Mouse (Mus musculus) midbrain, embryonic 11.5 days (tissue): Measurements from ENCODE around the gene Pard3. TPM values are rescaled to one million over a fixed set of nuclear protein-coding genes. Genes with fewer than 3 reads are reported as not detected.

Experiments
- ATAC-seq: fragments of 200-750 bp; cut with Nextera tagmentation; 2 replicates; pipeline ENCODE4 v1.8.0; 2017; ENCODE audit warnings: moderate TSS enrichment, moderate library complexity; ENCODE audit not compliant: low FRiP score
- DNase-seq: peaks from one replicate; pipeline ENCODE4 v3.0.0; 2015; ENCODE audit warnings: low spot score; ENCODE audit errors: missing footprints
- H3K27ac ChIP-seq: fragments of 300-500 bp; sonication (generic); 2 replicates; pipeline ENCODE4 v1.5.1; 2014; ENCODE audit warnings: low read depth, low read length
- H3K27me3 ChIP-seq: fragments of 300-500 bp; sonication (generic); 2 replicates; pipeline ENCODE4 v1.6.1; 2014; ENCODE audit warnings: mild to moderate bottlenecking, low read length, moderate library complexity, mixed read lengths; ENCODE audit not compliant: control insufficient read depth, insufficient read depth
- H3K36me3 ChIP-seq: fragments of 300-500 bp; sonication (generic); 2 replicates; pipeline ENCODE4 v1.6.1; 2014; ENCODE audit warnings: mild to moderate bottlenecking, low read length, moderate library complexity, mixed read lengths; ENCODE audit not compliant: control insufficient read depth, insufficient read depth
- H3K4me1 ChIP-seq: fragments of 300-500 bp; sonication (generic); 2 replicates; pipeline ENCODE4 v1.6.1; 2014; ENCODE audit warnings: low read length; ENCODE audit not compliant: control insufficient read depth, insufficient read depth
- H3K4me2 ChIP-seq: fragments of 300-500 bp; sonication (generic); 2 replicates; pipeline ENCODE4 v1.6.1; 2014; ENCODE audit warnings: mild to moderate bottlenecking, moderate library complexity
- H3K4me3 ChIP-seq: fragments of 300-500 bp; sonication (generic); 2 replicates; pipeline ENCODE4 v1.5.1; 2014; ENCODE audit warnings: low read depth, low read length
- H3K9ac ChIP-seq: fragments of 300-500 bp; sonication (generic); 2 replicates; pipeline ENCODE4 v1.6.1; 2014; ENCODE audit warnings: low read length
- H3K9me3 ChIP-seq: fragments of 300-500 bp; sonication (generic); 2 replicates; pipeline ENCODE4 v1.6.1; 2016; ENCODE audit warnings: low read length; ENCODE audit not compliant: control insufficient read depth
- WGBS: fragments of 180-500 bp; shearing (Covaris S2); extraction: QIAGEN DNeasy Blood & Tissue Kit; methylation state at CpG from one replicate; pipeline ENCODE4 v1.1.7; 2014; 5-methylcytosine and 5-hydroxymethylcytosine counted together
- polyA plus RNA-seq: library from polyadenylated mRNA; unstranded; fragments of >200 nt; fragmentation: Nextera tagmentation; extraction: Ambion mirVana; gene quantifications from 2 replicates; pipeline ENCODE4 v1.2.1, GENCODE M21; 2014

The Pard3 gene
- polyA plus RNA-seq, 1 experiment from 2014 or later, result 30.4 TPM

DNA sequence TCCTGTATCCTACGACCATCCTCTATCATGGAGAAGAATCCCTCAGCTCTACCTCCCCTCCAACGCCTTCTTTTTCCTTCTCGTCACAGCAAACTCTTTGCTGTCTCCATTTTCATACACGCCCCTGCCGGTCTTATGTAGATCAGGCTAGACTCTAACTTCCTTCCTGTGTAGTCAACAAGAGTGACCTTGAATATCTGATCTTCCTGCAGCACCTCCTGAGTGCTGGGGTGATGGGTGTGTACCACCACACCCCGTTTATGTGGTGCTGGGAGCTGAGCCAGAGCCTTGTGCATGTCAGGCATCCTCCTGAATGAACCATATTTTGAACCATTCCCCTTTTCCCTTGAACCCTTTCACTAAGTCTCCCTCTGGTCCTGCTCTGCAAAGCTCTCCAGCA is 372.3 kb downstream of the Pard3 start:
- no peak for DNase-seq
- H3K4me2 ChIP-seq, result no peak overlapping the region
- H3K9me3 ChIP-seq, result no peaks in the 10 kb centered on the region
- H3K27ac ChIP-seq, result no peak overlapping the region
- WGBS, result 96% methylated on average over 6 of the region's 6 CpGs
- H3K27me3 ChIP-seq, result no peaks in the 10 kb centered on the region
- 0 out of 2 replicates have a peak, but pooled peaks cover 2% of the 10 kb centered on the region for H3K4me1 ChIP-seq
- H3K36me3 ChIP-seq, result no peaks in the 10 kb centered on the region
- no peak overlapping the region for H3K4me3 ChIP-seq
- H3K9ac ChIP-seq, result no peak overlapping the region
- no peak for ATAC-seq

DNA sequence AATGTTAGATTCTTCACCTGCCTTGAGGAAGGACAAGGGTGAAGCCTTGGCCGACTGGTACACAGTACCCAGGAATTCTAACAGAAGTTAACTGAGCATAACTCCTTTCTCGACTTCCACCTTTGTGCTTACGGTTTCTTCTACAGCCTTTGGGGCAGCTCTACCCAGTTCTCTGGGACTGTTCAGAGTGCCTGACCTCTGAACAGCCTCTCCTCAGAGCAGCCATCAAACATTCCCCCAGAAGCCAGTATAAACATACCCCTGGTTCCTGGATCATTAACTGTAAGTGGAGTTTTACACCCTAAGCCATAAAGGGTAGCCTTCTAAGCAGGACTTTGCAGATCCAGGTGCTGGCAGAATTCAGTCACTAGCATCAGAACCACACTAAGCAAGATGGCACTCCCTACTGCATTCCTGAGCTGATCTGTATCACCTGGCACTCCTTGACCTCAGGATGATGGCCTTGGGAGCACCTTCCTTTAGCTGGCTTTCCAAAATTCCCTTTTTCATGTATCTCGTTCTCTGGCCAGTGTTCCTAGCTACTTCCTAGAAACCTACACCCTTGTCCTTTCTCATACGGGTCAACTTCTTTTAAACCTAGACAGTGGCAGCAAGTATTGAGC is 374.0 kb downstream of the Pard3 start:
- WGBS, result 84% methylated on average over 5 of the region's 5 CpGs
- no peak overlapping the region for H3K9ac ChIP-seq
- ATAC-seq (no peak), DNase-seq (no peak)
- H3K27me3 ChIP-seq, result no peaks in the 10 kb centered on the region
- no peak overlapping the region for H3K4me3 ChIP-seq
- H3K27ac ChIP-seq, result no peak overlapping the region
- H3K9me3 ChIP-seq, result no peaks in the 10 kb centered on the region
- 0 out of 2 replicates have a peak, but pooled peaks cover 2% of the 10 kb centered on the region for H3K4me1 ChIP-seq
- no peak overlapping the region for H3K4me2 ChIP-seq
- no peaks in the 10 kb centered on the region for H3K36me3 ChIP-seq

DNA sequence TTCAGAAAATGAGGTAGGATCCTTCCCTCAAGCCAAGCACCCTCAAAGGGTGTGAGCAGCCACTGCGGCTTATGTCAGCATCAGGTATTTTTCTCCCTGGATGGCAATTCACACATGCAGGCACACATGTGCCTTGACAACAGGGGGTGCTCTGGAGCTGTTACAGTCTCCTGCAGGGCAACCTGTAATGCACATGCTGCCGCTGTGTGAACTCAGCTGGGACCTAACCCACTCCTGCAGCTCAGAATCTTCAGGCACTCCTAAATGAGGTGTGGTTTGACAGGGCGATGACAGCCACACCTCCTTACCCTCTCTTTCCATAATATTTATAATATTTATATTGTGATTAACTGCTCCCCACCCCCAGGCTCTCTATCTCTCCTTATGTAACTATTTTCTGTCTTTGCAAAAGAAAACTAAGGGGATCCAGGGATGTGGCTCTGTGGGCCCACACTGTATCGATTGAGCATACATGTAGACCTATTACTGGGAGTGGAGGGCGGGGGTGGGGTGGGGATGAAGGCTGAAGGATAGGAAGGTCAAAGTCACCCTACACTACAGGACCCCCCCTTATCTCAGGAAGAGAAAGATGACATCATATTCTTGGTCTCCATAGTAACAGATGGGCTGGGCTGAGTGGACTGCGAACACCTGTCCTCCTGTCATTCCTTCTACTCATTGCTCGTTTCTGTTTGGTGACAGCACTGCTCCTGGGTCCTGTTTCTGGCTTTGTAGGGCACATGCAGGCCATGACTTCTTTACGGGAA is 375.1 kb downstream of the Pard3 start:
- Histone ChIP-seq H3K27ac (no peak overlapping the region), H3K9ac (no peak overlapping the region), H3K4me3 (no peak overlapping the region), H3K27me3 (no peaks in the 10 kb centered on the region), H3K4me1 (0 out of 2 replicates have a peak, but pooled peaks cover 2% of the 10 kb centered on the region), H3K36me3 (no peaks in the 10 kb centered on the region), H3K4me2 (no peak overlapping the region), H3K9me3 (no peaks in the 10 kb centered on the region)
- 82% methylated on average over 8 of the region's 8 CpGs for WGBS
- peak; percentile 62 for ATAC-seq
- DNase-seq, result no peak

DNA sequence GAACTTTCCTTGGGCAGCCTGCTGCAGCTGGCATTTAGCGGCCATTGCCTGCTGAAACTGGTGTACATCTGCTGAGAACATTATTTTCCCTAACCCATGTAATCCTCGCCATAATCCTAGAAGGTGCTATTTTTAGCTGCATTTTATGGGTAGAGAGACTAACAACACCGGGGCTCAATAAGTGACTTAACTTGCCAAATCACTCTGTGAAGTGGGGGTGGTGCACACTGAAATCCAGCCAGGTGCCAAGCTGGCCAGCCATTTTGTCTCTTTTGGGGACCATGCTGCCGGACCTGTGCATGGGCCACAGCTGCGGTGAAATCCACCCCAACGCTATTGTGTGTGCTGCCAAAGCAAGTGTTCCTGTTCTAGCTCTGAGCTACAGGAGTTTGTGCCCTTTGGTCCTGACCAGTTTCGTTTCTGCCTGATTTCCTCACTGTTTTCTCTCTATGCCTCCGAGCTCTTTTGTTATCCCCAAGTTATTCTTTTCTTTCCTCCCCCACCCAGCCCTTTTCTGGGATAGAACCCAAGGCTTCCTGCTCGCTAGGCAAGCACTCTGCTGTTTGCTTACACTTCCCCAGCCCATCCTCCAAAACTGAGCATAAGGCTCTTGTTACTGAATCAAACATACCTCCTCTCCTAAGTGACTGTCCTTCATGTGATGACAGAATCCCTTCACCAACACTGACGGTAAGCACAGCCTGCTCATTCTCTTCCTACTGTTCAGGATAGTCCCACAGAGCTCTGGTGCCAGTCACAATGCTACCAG is 375.9 kb downstream of the Pard3 start:
- 58% methylated on average over 10 of the region's 10 CpGs for WGBS
- DNase-seq (no peak), ATAC-seq (0 out of 2 replicates have a peak, but pooled peaks have one; percentile 19)
- Histone ChIP-seq H3K9me3 (no peaks in the 10 kb centered on the region), H3K9ac (no peak overlapping the region), H3K27ac (no peak overlapping the region), H3K36me3 (no peaks in the 10 kb centered on the region), H3K4me2 (no peak overlapping the region), H3K4me1 (0 out of 2 replicates have a peak, but pooled peaks cover 2% of the 10 kb centered on the region), H3K4me3 (no peak overlapping the region), H3K27me3 (no peaks in the 10 kb centered on the region)

DNA sequence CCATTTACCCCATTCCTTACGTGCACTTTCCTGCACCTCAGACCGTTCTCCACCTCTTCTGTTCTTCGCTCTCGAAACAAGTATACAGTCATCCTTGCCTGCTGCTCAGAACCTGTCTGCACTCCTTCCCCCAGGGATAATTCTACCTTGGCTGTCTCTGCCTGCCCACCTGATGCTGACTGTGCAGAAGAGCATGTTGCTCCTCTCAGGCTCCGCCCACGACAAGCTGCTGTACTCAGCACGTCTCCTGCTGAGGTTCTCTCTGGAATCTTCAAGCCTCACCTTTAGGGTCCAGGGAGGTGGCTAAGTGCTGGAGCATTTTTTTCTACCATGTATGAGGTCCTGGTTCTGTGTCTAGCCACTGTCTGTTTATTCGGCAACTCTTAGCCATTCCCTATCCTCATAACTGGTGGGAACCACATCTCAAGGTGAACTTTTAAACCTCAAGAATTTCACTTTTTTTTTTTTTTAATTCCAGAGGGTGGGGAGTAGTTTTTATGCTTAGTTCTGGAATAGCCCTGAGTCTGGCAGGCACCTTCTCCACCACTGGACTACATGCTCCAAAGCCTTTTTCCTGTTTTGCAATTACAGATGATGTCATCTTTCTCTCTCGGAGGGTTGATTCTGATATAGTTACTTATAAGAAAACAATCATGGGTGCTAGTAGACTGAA is 376.6 kb downstream of the Pard3 start:
- Histone ChIP-seq H3K27ac (no peak overlapping the region), H3K9ac (no peak overlapping the region), H3K4me2 (no peak overlapping the region), H3K4me1 (0 out of 2 replicates have a peak, but pooled peaks cover 2% of the 10 kb centered on the region), H3K36me3 (no peaks in the 10 kb centered on the region), H3K27me3 (no peaks in the 10 kb centered on the region), H3K9me3 (no peaks in the 10 kb centered on the region), H3K4me3 (no peak overlapping the region)
- 85% methylated on average over 9 of the region's 9 CpGs for WGBS
- ATAC-seq (no peak), DNase-seq (no peak)

DNA sequence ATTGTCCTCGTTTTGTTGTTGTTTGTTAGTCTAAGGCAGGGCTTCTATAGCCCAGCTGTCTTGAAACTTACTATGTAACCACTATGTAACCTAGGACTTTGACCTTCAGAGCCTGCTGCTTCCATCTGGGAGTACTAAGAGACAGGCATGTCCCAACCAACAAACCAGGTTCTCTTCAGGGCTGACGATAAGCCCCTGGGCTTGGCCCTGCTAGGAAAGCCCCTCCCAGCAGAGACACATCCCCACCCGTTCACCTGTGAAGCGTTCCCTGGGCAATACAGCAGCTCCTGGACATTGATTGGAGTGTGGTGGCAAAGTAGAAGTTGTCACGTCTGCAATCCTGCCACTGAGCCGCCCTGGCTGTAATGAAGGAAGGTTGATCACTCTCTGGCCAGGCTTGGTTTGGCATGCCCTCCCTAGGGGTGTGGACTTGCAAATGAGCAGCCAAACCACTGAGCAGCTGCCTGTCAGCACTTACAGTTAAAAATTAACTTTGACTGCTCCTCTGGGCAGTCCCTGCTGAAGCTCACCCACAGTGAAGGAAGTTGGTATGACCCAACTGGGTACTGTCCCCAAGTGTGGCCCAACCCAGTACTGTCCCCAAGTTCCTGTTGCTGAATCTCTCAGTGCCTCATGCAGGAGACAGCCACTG is 377.3 kb downstream of the Pard3 start:
- 80% methylated on average over 6 of the region's 6 CpGs for WGBS
- no peaks in the 10 kb centered on the region for H3K9me3 ChIP-seq
- DNase-seq, result no peak
- no peak for ATAC-seq
- no peak overlapping the region for H3K27ac ChIP-seq
- H3K4me2 ChIP-seq, result no peak overlapping the region
- no peaks in the 10 kb centered on the region for H3K27me3 ChIP-seq
- no peaks in the 10 kb centered on the region for H3K36me3 ChIP-seq
- no peak overlapping the region for H3K4me3 ChIP-seq
- no peak overlapping the region for H3K9ac ChIP-seq
- 0 out of 2 replicates have a peak, but pooled peaks cover 2% of the 10 kb centered on the region for H3K4me1 ChIP-seq

DNA sequence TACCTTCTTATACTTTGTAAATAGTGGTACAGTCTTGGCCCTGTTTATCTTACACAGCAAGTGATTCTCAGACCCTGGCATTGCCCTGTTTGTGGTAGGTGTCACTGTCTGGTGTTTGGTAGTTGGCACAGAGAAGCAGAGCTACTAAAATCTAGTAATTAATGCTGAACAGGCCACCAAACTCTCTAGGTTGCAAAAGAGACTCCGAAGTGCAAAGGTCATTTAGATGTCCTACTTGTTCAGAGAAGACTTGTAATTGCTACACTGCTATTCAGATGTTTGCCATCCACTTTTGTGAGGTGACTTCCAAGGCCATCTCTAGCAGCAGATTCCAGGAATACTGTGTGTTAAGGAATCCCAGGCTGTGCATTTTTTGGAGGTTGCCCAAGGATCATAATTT is 383.7 kb downstream of the Pard3 start:
- Histone ChIP-seq H3K4me2 (no peak overlapping the region), H3K4me1 (peaks cover 11% of the 10 kb centered on the region), H3K4me3 (no peak overlapping the region), H3K36me3 (no peaks in the 10 kb centered on the region), H3K27ac (no peak overlapping the region), H3K9me3 (no peaks in the 10 kb centered on the region), H3K27me3 (no peaks in the 10 kb centered on the region), H3K9ac (no peak overlapping the region)
- DNase-seq (no peak), ATAC-seq (no peak)
- WGBS, result 91% methylated on average over 1 of the region's 1 CpGs

DNA sequence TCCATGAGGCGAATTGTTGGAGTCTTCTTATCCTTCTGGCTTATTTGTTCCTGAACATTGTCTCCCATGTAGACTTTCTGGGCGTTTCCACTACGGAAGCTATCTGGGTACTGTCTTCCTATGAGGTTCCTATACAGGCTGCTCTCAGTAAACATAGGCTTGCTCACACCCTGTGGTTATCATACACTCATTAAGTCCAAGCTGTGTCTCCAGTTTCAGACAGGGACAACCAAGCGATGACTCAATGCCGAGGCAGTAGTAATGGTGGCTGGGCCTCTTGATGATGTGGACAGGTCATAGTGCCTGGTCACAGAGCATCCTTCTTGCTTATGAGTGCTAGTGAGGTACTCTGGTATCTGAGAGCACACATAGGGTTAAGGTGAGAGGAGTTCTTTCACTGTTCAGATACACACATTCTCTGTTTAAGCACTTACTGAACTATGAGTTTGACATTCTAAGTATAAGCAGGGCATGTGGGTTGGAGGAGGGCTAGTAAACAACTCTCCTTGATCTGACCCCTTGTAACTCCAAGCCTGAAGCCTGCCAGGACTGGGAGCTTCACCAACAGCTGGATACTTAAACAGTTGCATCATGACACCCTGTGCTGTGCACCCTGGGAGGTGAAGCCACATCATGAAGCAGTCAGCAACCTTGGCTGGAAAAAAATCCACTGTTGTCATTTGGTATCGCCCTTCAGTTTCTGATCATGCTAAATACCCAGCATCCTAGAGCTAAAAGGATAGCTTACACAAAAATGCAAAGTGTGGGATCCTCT is 385.6 kb downstream of the Pard3 start:
- H3K27ac ChIP-seq, result no peak overlapping the region
- H3K27me3 ChIP-seq, result no peaks in the 10 kb centered on the region
- no peak for DNase-seq
- ATAC-seq, result no peak
- no peaks in the 10 kb centered on the region for H3K36me3 ChIP-seq
- H3K4me3 ChIP-seq, result no peak overlapping the region
- no peak overlapping the region for H3K9ac ChIP-seq
- no peak overlapping the region for H3K4me2 ChIP-seq
- 94% methylated on average over 6 of the region's 6 CpGs for WGBS
- H3K9me3 ChIP-seq, result no peaks in the 10 kb centered on the region
- peaks cover 11% of the 10 kb centered on the region for H3K4me1 ChIP-seq
